Mouse (Mus musculus) left cerebral cortex, adult 2 months (tissue): ENCODE results near the gene Cdh16. TPM values are rescaled to one million over a fixed set of nuclear protein-coding genes. Genes with fewer than 3 reads are reported as not detected.

Experiments used
- DNase-seq, 2 experiments: peaks; one replicate each; pipeline ENCODE4 v3.0.0; 2021 to 2022; ENCODE audit warnings: low spot score in 2 of 2, mixed read lengths in 1 of 2; ENCODE audit errors: extremely low spot score in 1 of 2
- H3K27ac ChIP-seq: fragments of 200-600 bp; 2 replicates; pipeline ENCODE4 v1.8.1; 2022
- H3K4me3 ChIP-seq: fragments of 200-600 bp; 2 replicates; pipeline ENCODE4 v1.8.1; 2022
- CTCF ChIP-seq: fragments of 200-600 bp; IDR thresholded peaks from 2 replicates; pipeline ENCODE4 v1.8.1; 2022; ENCODE audit warnings: antibody characterized with exemption, mild to moderate bottlenecking, moderate library complexity
- intact Hi-C: fragments of 180-260 bp; cut with DNase I; formaldehyde crosslinking; loops from one replicate; pipeline ENCODE4 v1.15.1; 2025
- total RNA-seq, 2 experiments: library from RNA; stranded (reverse); gene quantifications; 2 replicates each; pipeline ENCODE4 v1.2.3; 2021

The Cdh16 gene
- total RNA-seq, 2 experiments from 2014 or later: not detected

GRCm38 (mm10) chr8:104632486-104632885 lies 8.3 kb upstream of the Cdh16 start:
- peak; percentile 36 to 41 for DNase-seq
- no peak for TF ChIP-seq CTCF
- intact Hi-C loops: no loop called here

GRCm38 (mm10) chr8:104631975-104632374 lies 7.8 kb upstream of the Cdh16 start:
- intact Hi-C loops: no loop called here
- no peak for DNase-seq
- TF ChIP-seq CTCF: no peak
- peak overlapping the region; percentile 54; the same call in 1 of the 2 replicates for H3K27ac ChIP-seq
- H3K4me3 ChIP-seq: no peak overlapping the region

More at GRCm38 (mm10) chr8:104632486-104632885, 8.3 kb upstream of the Cdh16 start:
- no peak overlapping the region for H3K4me3 ChIP-seq
- H3K27ac ChIP-seq: peak overlapping the region; percentile 54; the same call in 1 of the 2 replicates

GRCm38 (mm10) chr8:104630981-104631663 lies 6.9 kb upstream of the Cdh16 start, which contains the start of gene Rrad:
Gene Rrad (minus strand): TSS chr8:104631327.
- Histone ChIP-seq H3K27ac (peak within 1 kb of the TSS; percentile 54; the same call in 1 of the 2 replicates), H3K4me3 (peak within 1 kb of the TSS; percentile 35)
- no peak for TF ChIP-seq CTCF
- intact Hi-C loops: no loop called here
- no peak for DNase-seq

- peak overlapping the region; percentile 35 for H3K4me3 ChIP-seq
- intact Hi-C loops: no loop called here
- DNase-seq: no peak
- no peak overlapping the region for H3K27ac ChIP-seq
- TF ChIP-seq CTCF: no peak
Observed at GRCm38 (mm10) chr8:104630574-104630973, 6.4 kb upstream of the Cdh16 start.

- DNase-seq: no peak
- intact Hi-C loops: no loop called here
- no peak overlapping the region for H3K4me3 ChIP-seq
- no peak overlapping the region for H3K27ac ChIP-seq
- no peak for TF ChIP-seq CTCF
Observed at GRCm38 (mm10) chr8:104630111-104630479, 5.9 kb upstream of the Cdh16 start.

GRCm38 (mm10) chr8:104629306-104630110 lies 5.3 kb upstream of the Cdh16 start:
- no peak overlapping the region for H3K4me3 ChIP-seq
- intact Hi-C loops: no loop called here
- DNase-seq: no peak
- H3K27ac ChIP-seq: no peak overlapping the region
- TF ChIP-seq CTCF: no peak

GRCm38 (mm10) chr8:104628402-104628801 lies 4.2 kb upstream of the Cdh16 start:
- no peak for TF ChIP-seq CTCF
- H3K27ac ChIP-seq: no peak overlapping the region
- intact Hi-C loops: no loop called here
- H3K4me3 ChIP-seq: no peak overlapping the region
- DNase-seq: no peak

- Histone ChIP-seq H3K4me3 (no peak overlapping the region), H3K27ac (no peak overlapping the region)
- no peak for DNase-seq
- no peak for TF ChIP-seq CTCF
- intact Hi-C loops: no loop called here
Observed at GRCm38 (mm10) chr8:104627065-104627740, 3.0 kb upstream of the Cdh16 start.

GRCm38 (mm10) chr8:104620765-104621164 lies 3.4 kb downstream of the Cdh16 start:
- DNase-seq: no peak
- TF ChIP-seq CTCF: no peak
- H3K4me3 ChIP-seq: no peak overlapping the region

GRCm38 (mm10) chr8:104613119-104613518 lies 11.1 kb downstream of the Cdh16 start:
- Histone ChIP-seq H3K4me3 (no peak overlapping the region), H3K27ac (no peak overlapping the region)
- intact Hi-C loops: no loop called here
- TF ChIP-seq CTCF: no peak
- DNase-seq: no peak

More at GRCm38 (mm10) chr8:104620765-104621164, 3.4 kb downstream of the Cdh16 start:
- intact Hi-C loops: no loop called here
- H3K27ac ChIP-seq: no peak overlapping the region

GRCm38 (mm10) chr8:104611613-104612012 lies 12.6 kb downstream of the Cdh16 start:
- no peak for TF ChIP-seq CTCF
- DNase-seq: no peak
- H3K27ac ChIP-seq: no peak overlapping the region
- intact Hi-C loops: no loop called here
- H3K4me3 ChIP-seq: no peak overlapping the region

- Histone ChIP-seq H3K27ac (no peak overlapping the region), H3K4me3 (no peak overlapping the region)
- no peak for TF ChIP-seq CTCF
- no peak for DNase-seq
- intact Hi-C loops: no loop called here
Observed at GRCm38 (mm10) chr8:104610185-104610766, 13.9 kb downstream of the Cdh16 start.
